ENCODE assay signal across 8 mouse cellular contexts in genomic region chr3:84582913-84583276, GRCm38 (mm10). TPM values are rescaled to one million over a fixed set of nuclear protein-coding genes. Genes with fewer than 3 reads are reported as not detected.
DNase-seq lines count a peak whose midpoint lies in the region; ATAC-seq and TF ChIP-seq lines count a peak whose summit lies in the region.

No protein-coding gene starts in this region.

- no peak; the same call in none of the 2 replicates for ATAC-seq in hindbrain, embryonic 12.5 days (ENCODE audit: low FRiP score)
- peak; percentile 63; the same call in 1 of the 2 replicates for ATAC-seq in midbrain, embryonic 11.5 days (ENCODE audit: low FRiP score)

- H3K9ac ChIP-seq in hindbrain, embryonic 12.5 days, result peak overlapping the region; percentile 84
- H3K9ac ChIP-seq in midbrain, embryonic 11.5 days (ENCODE audit: low read length), result peak overlapping the region; percentile 85

- H3K36me3 ChIP-seq in kidney, adult 2 months (ENCODE audit: control insufficient read depth, insufficient read depth, low read length), result no peaks in the 10 kb centered on the region
- H3K36me3 ChIP-seq in hindbrain, embryonic 12.5 days, result no peaks in the 10 kb centered on the region
- no peaks in the 10 kb centered on the region for H3K36me3 ChIP-seq in midbrain, embryonic 11.5 days (ENCODE audit: control insufficient read depth, insufficient read depth, low read length)

- H3K9me3 ChIP-seq in hindbrain, embryonic 12.5 days (replicated peaks), result no peaks in the 10 kb centered on the region
- no peaks in the 10 kb centered on the region for H3K9me3 ChIP-seq in midbrain, embryonic 11.5 days (ENCODE audit: control insufficient read depth, low read length)

- DNase-seq in kidney, adult 2 months, result no peak
- no peak for DNase-seq in kidney, postnatal 14 days
- no peak for DNase-seq in midbrain, embryonic 11.5 days (ENCODE audit: low spot score, missing footprints)
- no peak for DNase-seq in gastrocnemius, postnatal 14 days
- no peak for DNase-seq in cerebellum, adult 9-11 months
- DNase-seq in cerebellum, postnatal 25 days, result no peak

- peaks cover 12% of the 10 kb centered on the region; the same call in 1 of the 2 replicates for H3K4me1 ChIP-seq in kidney, adult 2 months (ENCODE audit: control insufficient read depth, insufficient read depth, low read length)
- H3K4me1 ChIP-seq in bone marrow, adult 2 months (ENCODE audit: control insufficient read depth, insufficient read depth, low read length), result no peaks in the 10 kb centered on the region; the same call in none of the 2 replicates
- peaks cover 23% of the 10 kb centered on the region for H3K4me1 ChIP-seq in hindbrain, embryonic 12.5 days
- H3K4me1 ChIP-seq in midbrain, embryonic 11.5 days (ENCODE audit: control insufficient read depth, insufficient read depth, low read length), result peaks cover 14% of the 10 kb centered on the region

- no peak for TF ChIP-seq POLR2A in kidney, adult 2 months (IDR thresholded peaks at IDR 0.05; ENCODE audit: low read depth, low read length)
- TF ChIP-seq POLR2A in bone marrow, adult 2 months (IDR thresholded peaks at IDR 0.05; ENCODE audit: borderline replicate concordance, control insufficient read depth, low read depth, low read length), result no peak

- H3K4me3 ChIP-seq in kidney, adult 2 months (ENCODE audit: insufficient read depth, low read depth, low read length), result peak overlapping the region; percentile 83
- peak overlapping the region; percentile 99 for H3K4me3 ChIP-seq in bone marrow, adult 2 months (replicated peaks; ENCODE audit: control insufficient read depth, low read depth, low read length)
- H3K4me3 ChIP-seq in hindbrain, embryonic 12.5 days, result peak overlapping the region; percentile 78
- H3K4me3 ChIP-seq in midbrain, embryonic 11.5 days (ENCODE audit: low read depth, low read length), result peak overlapping the region; percentile 82

- H3K27me3 ChIP-seq in kidney, adult 2 months (replicated peaks; ENCODE audit: control insufficient read depth, insufficient read depth, low read length), result no peaks in the 10 kb centered on the region
- no peaks in the 10 kb centered on the region for H3K27me3 ChIP-seq in hindbrain, embryonic 12.5 days
- H3K27me3 ChIP-seq in midbrain, embryonic 11.5 days (ENCODE audit: control insufficient read depth, insufficient read depth, low read length), result no peaks in the 10 kb centered on the region

- TF ChIP-seq CTCF in kidney, adult 2 months (conservative IDR thresholded peaks at IDR 0.05; ENCODE audit: insufficient read depth, insufficient read length, low read depth, low read length), result no peak
- TF ChIP-seq CTCF in bone marrow, adult 2 months (IDR thresholded peaks at IDR 0.05; ENCODE audit: control insufficient read depth, insufficient read depth, low read length), result no peak

- H3K4me2 ChIP-seq in hindbrain, embryonic 12.5 days (replicated peaks), result peak overlapping the region; percentile 87
- H3K4me2 ChIP-seq in midbrain, embryonic 11.5 days, result peak overlapping the region; percentile 90

- intact Hi-C loops in gastrocnemius, postnatal 14 days (cut with DNase I; ENCODE audit: low total_unique reads), result no loop called here

- peak overlapping the region; percentile 29; the same call in 1 of the 2 replicates for H3K27ac ChIP-seq in kidney, adult 2 months (ENCODE audit: insufficient read depth, low read depth, low read length)
- peak overlapping the region; percentile 52 for H3K27ac ChIP-seq in bone marrow, adult 2 months (ENCODE audit: control insufficient read depth, insufficient read depth, low read depth, low read length, poor library complexity)
- H3K27ac ChIP-seq in hindbrain, embryonic 12.5 days, result peak overlapping the region; percentile 90
- peak overlapping the region; percentile 72; the same call in 1 of the 2 replicates for H3K27ac ChIP-seq in midbrain, embryonic 11.5 days (ENCODE audit: low read depth, low read length)

- under 1% methylated on average over 27 of the region's 27 CpGs for WGBS in kidney, adult 2 months
- WGBS in bone marrow, adult 2 months, result under 1% methylated on average over 27 of the region's 27 CpGs
- WGBS in hindbrain, embryonic 12.5 days, result under 1% methylated on average over 27 of the region's 27 CpGs
- WGBS in midbrain, embryonic 11.5 days, result under 1% methylated on average over 27 of the region's 27 CpGs

RNA-seq across cellular contexts. Expression of gene Arfip1, which starts 0.5 kb away (rescaled TPM):
- 11.8 and 14.3 TPM in 2 replicates for polyA plus RNA-seq in kidney, adult 2 months (2012; rRNA removed)
- 5.5 and 9.6 TPM in 2 replicates for polyA plus RNA-seq in bone marrow, adult 2 months (2011; ENCODE audit: insufficient read depth, insufficient read length, low replicate concordance, missing spikeins)
- polyA plus RNA-seq in hindbrain, embryonic 12.5 days (2016; fragmentation: Nextera tagmentation; extraction: Ambion mirVana), result 33.1 and 39.9 TPM in 2 replicates
- polyA plus RNA-seq in midbrain, embryonic 11.5 days (2014; fragmentation: Nextera tagmentation; extraction: Ambion mirVana), result 42.6 and 44.2 TPM in 2 replicates
- 10 to 100 TPM; 14.0 to 17.4 TPM for total RNA-seq in gastrocnemius, postnatal 14 days (2021)

RNA-seq across cellular contexts. Expression of gene Tigd4, which starts 10.5 kb away (rescaled TPM):
- not detected in 2 replicates for polyA plus RNA-seq in kidney, adult 2 months (2012; rRNA removed)
- polyA plus RNA-seq in bone marrow, adult 2 months (2011; ENCODE audit: insufficient read depth, insufficient read length, low replicate concordance, missing spikeins), result not detected in 2 replicates
- polyA plus RNA-seq in hindbrain, embryonic 12.5 days (2016; fragmentation: Nextera tagmentation; extraction: Ambion mirVana), result 0.20 TPM in 1 of 2 replicates, not detected in the other
- not detected in 2 replicates for polyA plus RNA-seq in midbrain, embryonic 11.5 days (2014; fragmentation: Nextera tagmentation; extraction: Ambion mirVana)
- total RNA-seq in gastrocnemius, postnatal 14 days (2021), result 10 to 100 TPM; 11.1 to 14.2 TPM

Comparison
In these comparisons a context has a peak if more than half of its experiments do, and no peak if none do; other contexts are left out.
1. H3K27ac ChIP-seq: peak in every context shown above with its lines; median percentile 90 in hindbrain, embryonic 12.5 days; 72 in midbrain, embryonic 11.5 days; 52 in bone marrow, adult 2 months; 29 in kidney, adult 2 months.